14 mouse cellular contexts compared by ENCODE assay signal in genomic region chr9:119215341-119215740, GRCm38 (mm10). TPM values are rescaled to one million over a fixed set of nuclear protein-coding genes. Genes with fewer than 3 reads are reported as not detected.
"Had no signal": no experiment of that assay in that cellular context is flagged by ENCODE, and none has a peak within 500 bp of the region (broad histone marks: within the 10 kb centered on the region; RNA-seq: fewer than 3 reads in every experiment).

No protein-coding gene starts in this region.

RNA-seq across cellular contexts. Expression of gene Slc22a13, which starts 6.4 kb away (rescaled TPM):
- polyA plus RNA-seq: lung, embryonic 14.5 days; lung, embryonic 16.5 days; midbrain, embryonic 10.5 days; midbrain, embryonic 12.5 days; midbrain, embryonic 16.5 days; myocyte; neural tube, embryonic 11.5 days; neural tube, embryonic 13.5 days; stomach, embryonic 14.5 days; stomach, embryonic 16.5 days; thymus, postnatal 0 days had no signal

RNA-seq across cellular contexts. Expression of gene Gm47289, which starts 56.4 kb away (rescaled TPM):
- polyA plus RNA-seq: lung, embryonic 14.5 days; lung, embryonic 16.5 days; midbrain, embryonic 10.5 days; midbrain, embryonic 12.5 days; midbrain, embryonic 14.5 days; midbrain, embryonic 16.5 days; myocyte; neural tube, embryonic 11.5 days; neural tube, embryonic 13.5 days; neural tube, embryonic 15.5 days; small intestine, adult 2 months; stomach, embryonic 14.5 days; stomach, embryonic 16.5 days; thymus, postnatal 0 days had no signal
